8 mouse cellular contexts compared by ENCODE assay signal in genomic region chr17:6655567-6656281, GRCm38 (mm10). TPM values are rescaled to one million over a fixed set of nuclear protein-coding genes. Genes with fewer than 3 reads are reported as not detected.
A peak's percentile ranks its signal among the peaks of the same experiment; 100 is the strongest.
DNase-seq lines count a peak whose midpoint lies in the region; ATAC-seq and TF ChIP-seq lines count a peak whose summit lies in the region.
"Not testable (repeated sequence)": the region's sequence is repeated elsewhere in the genome, so short reads cannot be mapped to it uniquely, and the experiment has no call there.

TSS of gene Dynlt1f (minus strand) at chr17:6655900.

- peak; percentile 94 for ATAC-seq in hindbrain, embryonic 12.5 days (ENCODE audit: low FRiP score)
- ATAC-seq in lung, embryonic 15.5 days (ENCODE audit: borderline replicate concordance, extremely low read depth, low FRiP score, low TSS enrichment) = peak; percentile 97
- peak; percentile 94 for ATAC-seq in neural tube, embryonic 15.5 days (ENCODE audit: low FRiP score)

- not testable (repeated sequence) for H3K27me3 ChIP-seq in hindbrain, embryonic 12.5 days; lung, embryonic 15.5 days; neural tube, embryonic 15.5 days (replicated peaks); thymus, adult 2 months (ENCODE audit: control insufficient read depth, insufficient read depth, low read length)

- H3K4me3 ChIP-seq in hindbrain, embryonic 12.5 days = peak within 1 kb of the TSS; percentile 44
- H3K4me3 ChIP-seq in lung, embryonic 15.5 days = peak within 1 kb of the TSS; percentile 56
- H3K4me3 ChIP-seq in neural tube, embryonic 15.5 days (replicated peaks) = peak within 1 kb of the TSS; percentile 50
- H3K4me3 ChIP-seq in thymus, adult 2 months (ENCODE audit: control insufficient read depth, insufficient read depth, low read length) = peak within 1 kb of the TSS; percentile 45

- not testable (repeated sequence) for H3K4me1 ChIP-seq in hindbrain, embryonic 12.5 days; lung, embryonic 15.5 days; neural tube, embryonic 15.5 days; thymus, adult 2 months (replicated peaks; ENCODE audit: control insufficient read depth, insufficient read depth, low read length)

- peak within 1 kb of the TSS; percentile 83 for H3K27ac ChIP-seq in hindbrain, embryonic 12.5 days
- peak within 1 kb of the TSS; percentile 87 for H3K27ac ChIP-seq in lung, embryonic 15.5 days
- H3K27ac ChIP-seq in neural tube, embryonic 15.5 days (replicated peaks) = peak within 1 kb of the TSS; percentile 93
- H3K27ac ChIP-seq in thymus, adult 2 months (ENCODE audit: control insufficient read depth, insufficient read depth, low read length) = peak within 1 kb of the TSS; percentile 87

- TF ChIP-seq POLR2A in thymus, adult 2 months (IDR thresholded peaks at IDR 0.05; ENCODE audit: control insufficient read depth, extremely low read depth, insufficient read depth, low read length, poor library complexity) = not testable (repeated sequence)

- H3K4me2 ChIP-seq in hindbrain, embryonic 12.5 days (replicated peaks) = peak within 1 kb of the TSS; percentile 45
- H3K4me2 ChIP-seq in lung, embryonic 15.5 days = peak within 1 kb of the TSS; percentile 59
- peak within 1 kb of the TSS; percentile 52 for H3K4me2 ChIP-seq in neural tube, embryonic 15.5 days

- H3K9ac ChIP-seq in hindbrain, embryonic 12.5 days = peak within 1 kb of the TSS; percentile 62
- H3K9ac ChIP-seq in lung, embryonic 15.5 days = peak within 1 kb of the TSS; percentile 62
- peak within 1 kb of the TSS; percentile 54 for H3K9ac ChIP-seq in neural tube, embryonic 15.5 days (replicated peaks)

- H3K9me3 ChIP-seq in hindbrain, embryonic 12.5 days (replicated peaks); lung, embryonic 15.5 days; neural tube, embryonic 15.5 days (replicated peaks): not testable (repeated sequence)

- not testable (repeated sequence) for TF ChIP-seq CTCF in thymus, adult 2 months (IDR thresholded peaks at IDR 0.05; ENCODE audit: borderline replicate concordance, control insufficient read depth, extremely low read depth, insufficient read depth, low read length, poor library complexity)

- peak; percentile 57 for DNase-seq in MN1 (ENCODE audit: low spot score)
- DNase-seq in cerebellum, postnatal 10 days = peak; percentile 71 to 73
- peak; percentile 65 to 71 for DNase-seq in frontal cortex, postnatal 36 days (ENCODE audit: low spot score in 2 of 2)
- peak; percentile 74 for DNase-seq in layer of hippocampus, adult 9-11 months
- DNase-seq in thymus, adult 2 months = peak; percentile 75

- WGBS in hindbrain, embryonic 12.5 days = 3% methylated on average over 24 of the region's 33 CpGs
- WGBS in lung, embryonic 15.5 days = 1% methylated on average over 31 of the region's 33 CpGs
- WGBS in neural tube, embryonic 15.5 days = 2% methylated on average over 27 of the region's 33 CpGs
- whole genome bisulfite sequencing in thymus, adult 2 months = 2% methylated on average over 25 of the region's 33 CpGs

- H3K36me3 ChIP-seq in hindbrain, embryonic 12.5 days; lung, embryonic 15.5 days; neural tube, embryonic 15.5 days; thymus, adult 2 months (ENCODE audit: control insufficient read depth, insufficient read depth, low read length): not testable (repeated sequence)

RNA-seq across cellular contexts. Expression of gene Dynlt1f, which starts in this region (rescaled TPM):
- 272 and 308 TPM in 2 replicates for polyA plus RNA-seq in hindbrain, embryonic 12.5 days (2016; fragmentation: Nextera tagmentation; extraction: Ambion mirVana)
- 261 and 273 TPM in 2 replicates for polyA plus RNA-seq in lung, embryonic 15.5 days (2015; fragmentation: Nextera tagmentation; extraction: Ambion mirVana)
- 265 and 281 TPM in 2 replicates for polyA plus RNA-seq in neural tube, embryonic 15.5 days (2015; fragmentation: Nextera tagmentation; extraction: Ambion mirVana)
- polyA plus RNA-seq in thymus, adult 2 months (2012; rRNA removed) = 145 and 154 TPM in 2 replicates

Comparison
In these comparisons a context has a peak if more than half of its experiments do, and no peak if none do; other contexts are left out.
1. Peak in every context shown above with its lines: DNase-seq, ATAC-seq, H3K4me3 ChIP-seq and H3K27ac ChIP-seq.